Mouse (Mus musculus) urinary bladder, postnatal 10 days (tissue): ENCODE measurements around the gene Slc16a14.
"Not testable (repeated sequence)": the region's sequence is repeated elsewhere in the genome, so short reads cannot be mapped to it uniquely, and the experiment has no call there.

ENCODE experiments used
- DNase-seq: peaks from one replicate; pipeline ENCODE4 v3.0.0; 2022; ENCODE audit warnings: low spot score

Slc16a14 gene

GRCm38 (mm10) chr1:84934503-84935333 is at the start of gene Slc16a14:
Gene Slc16a14, minus strand, starts transcription at chr1:84935134.
- DNase-seq = no peak

- not testable (repeated sequence) for DNase-seq
Measured at GRCm38 (mm10) chr1:84961779-84962178, 26.8 kb upstream of the Slc16a14 start.

GRCm38 (mm10) chr1:84957713-84958112 is 22.8 kb upstream of the Slc16a14 start:
- DNase-seq = not testable (repeated sequence)

- DNase-seq = not testable (repeated sequence)
Measured at GRCm38 (mm10) chr1:84956771-84957170, 21.8 kb upstream of the Slc16a14 start.

- no peak for DNase-seq
Measured at GRCm38 (mm10) chr1:84952456-84953181, 17.7 kb upstream of the Slc16a14 start.

GRCm38 (mm10) chr1:84951566-84951965 is 16.6 kb upstream of the Slc16a14 start:
- no peak for DNase-seq

GRCm38 (mm10) chr1:84947390-84947789 is 12.5 kb upstream of the Slc16a14 start:
- no peak for DNase-seq

GRCm38 (mm10) chr1:84945950-84946349 is 11.0 kb upstream of the Slc16a14 start:
- DNase-seq = no peak

- no peak for DNase-seq
Measured at GRCm38 (mm10) chr1:84943549-84943948, 8.6 kb upstream of the Slc16a14 start.

GRCm38 (mm10) chr1:84942666-84943065 is 7.7 kb upstream of the Slc16a14 start:
- no peak for DNase-seq

- DNase-seq = no peak
Measured at GRCm38 (mm10) chr1:84940322-84940721, 5.4 kb upstream of the Slc16a14 start.

- DNase-seq = no peak
Measured at GRCm38 (mm10) chr1:84939466-84939865, 4.5 kb upstream of the Slc16a14 start.

- no peak for DNase-seq
Measured at GRCm38 (mm10) chr1:84936716-84937510, 2.0 kb upstream of the Slc16a14 start.

GRCm38 (mm10) chr1:84935668-84936067 is 734 bp upstream of the Slc16a14 start:
- no peak for DNase-seq

- no peak for DNase-seq
Measured at GRCm38 (mm10) chr1:84934151-84934502, 807 bp downstream of the Slc16a14 start.

- peak; percentile 43 for DNase-seq
Measured at GRCm38 (mm10) chr1:84933472-84934150, 1.3 kb downstream of the Slc16a14 start.

- DNase-seq = no peak
Measured at GRCm38 (mm10) chr1:84925599-84925998, 9.3 kb downstream of the Slc16a14 start.

GRCm38 (mm10) chr1:84924134-84924533 is 10.8 kb downstream of the Slc16a14 start:
- no peak for DNase-seq

GRCm38 (mm10) chr1:84923432-84923831 is 11.5 kb downstream of the Slc16a14 start:
- DNase-seq = no peak

- DNase-seq = no peak
Measured at GRCm38 (mm10) chr1:84918865-84919264, 16.1 kb downstream of the Slc16a14 start.

- DNase-seq = no peak
Measured at GRCm38 (mm10) chr1:84915010-84915409, 19.9 kb downstream of the Slc16a14 start.

- DNase-seq = no peak
Measured at GRCm38 (mm10) chr1:84912571-84912970, 22.4 kb downstream of the Slc16a14 start.
